Mouse (Mus musculus): ENCODE measurements around the gene Rspo3.

DNA sequence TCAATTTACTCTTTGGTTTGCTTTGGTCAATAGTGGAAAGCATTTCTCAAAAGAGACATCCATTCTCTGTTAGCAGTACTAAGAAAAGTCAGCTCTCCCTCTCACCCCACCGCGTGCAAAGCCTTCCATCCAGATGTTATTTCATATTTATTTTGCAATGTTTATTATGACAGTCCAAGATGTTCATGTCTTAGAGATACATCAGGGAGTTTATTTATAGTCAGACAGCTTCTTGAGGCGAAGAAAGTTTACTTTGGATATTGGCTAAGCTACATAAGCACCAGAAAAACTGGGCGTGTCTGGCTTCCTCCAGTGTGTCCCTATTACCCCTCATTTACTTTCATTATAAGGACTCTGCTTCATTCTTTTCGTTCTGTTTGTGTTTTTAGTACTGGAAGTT, 94.4 kb downstream of the Rspo3 start:
- no peak for TF ChIP-seq CTCF (IDR thresholded peaks at IDR 0.05; ENCODE audit: extremely low read depth, insufficient read depth, low read length)
- no peak for TF ChIP-seq POLR2A (IDR thresholded peaks at IDR 0.05; ENCODE audit: extremely low read depth, insufficient read depth, low read length)

Data from cortical plate, adult 2 months (tissue).